Mouse (Mus musculus): Measurements from ENCODE around the gene Glis1. TPM values are rescaled to one million over a fixed set of nuclear protein-coding genes. Genes with fewer than 3 reads are reported as not detected.

Glis1 gene
- polyA plus RNA-seq, 1 experiment from 2014 or later = 0.49 TPM

- 88% methylated on average over 4 of the region's 4 CpGs for WGBS
- no peaks in the 10 kb centered on the region for H3K36me3 ChIP-seq
- H3K4me1 ChIP-seq = 0 out of 2 replicates have a peak, but pooled peaks cover 4% of the 10 kb centered on the region
- no peak for ATAC-seq (ENCODE audit: insufficient read depth, low FRiP score, low read depth)
- no peak overlapping the region for H3K27ac ChIP-seq
- H3K27me3 ChIP-seq (replicated peaks) = no peaks in the 10 kb centered on the region
- no peak overlapping the region for H3K9ac ChIP-seq
- no peaks in the 10 kb centered on the region for H3K9me3 ChIP-seq
- no peak overlapping the region for H3K4me3 ChIP-seq (replicated peaks)
- H3K4me2 ChIP-seq = no peak overlapping the region
Observed at GRCm38 (mm10) chr4:107484221-107484575, 49.8 kb downstream of the Glis1 start.

- no peak overlapping the region for H3K4me2 ChIP-seq
- 59% methylated on average over 5 of the region's 5 CpGs for WGBS
Observed at GRCm38 (mm10) chr4:107485903-107486302, 51.5 kb downstream of the Glis1 start.

DNA sequence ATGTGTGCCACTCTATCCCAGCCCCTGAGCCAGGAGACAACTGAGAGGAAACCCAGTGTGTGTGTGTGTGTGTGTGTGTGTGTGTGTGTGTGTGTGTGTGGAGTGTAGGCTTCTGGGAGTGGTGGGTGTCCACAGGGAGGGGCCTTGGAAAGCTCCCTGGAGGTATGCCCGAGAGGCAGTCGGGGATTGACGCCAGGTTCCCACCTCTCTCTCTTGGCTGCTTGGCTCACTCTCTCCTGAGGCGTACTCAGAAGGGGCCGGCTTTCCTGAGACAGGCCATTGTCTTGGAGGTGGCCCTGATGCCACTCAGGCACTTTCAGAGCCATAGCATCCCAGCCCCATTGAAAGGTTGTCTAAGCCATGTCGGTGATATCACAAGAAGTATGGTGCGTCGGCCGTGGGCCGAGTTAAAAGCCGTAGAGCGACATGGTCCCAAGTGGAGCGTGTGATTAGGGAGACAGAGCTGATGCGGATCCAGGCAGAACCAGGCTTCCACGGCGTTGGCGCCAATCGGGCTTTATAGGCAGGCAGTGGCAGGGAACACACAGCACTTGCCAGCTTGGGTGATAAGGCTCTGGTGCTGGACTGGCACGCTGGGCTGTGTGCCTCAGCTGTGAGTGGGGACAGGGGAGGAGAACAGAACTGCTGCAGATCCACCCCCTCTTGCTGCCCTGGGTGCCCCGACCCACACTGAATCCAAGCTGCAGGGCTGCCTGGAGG is 54.9 kb downstream of the Glis1 start:
- Histone ChIP-seq H3K27me3 (replicated peaks) (no peaks in the 10 kb centered on the region), H3K4me3 (replicated peaks) (no peak overlapping the region), H3K9me3 (no peaks in the 10 kb centered on the region), H3K9ac (no peak overlapping the region), H3K4me1 (no peaks in the 10 kb centered on the region), H3K36me3 (no peaks in the 10 kb centered on the region), H3K27ac (no peak overlapping the region), H3K4me2 (no peak overlapping the region)
- WGBS = 78% methylated on average over 20 of the region's 20 CpGs
- ATAC-seq (ENCODE audit: insufficient read depth, low FRiP score, low read depth) = no peak; the same call in 1 of the 2 replicates

More at GRCm38 (mm10) chr4:107485903-107486302, 51.5 kb downstream of the Glis1 start:
- no peaks in the 10 kb centered on the region for H3K4me1 ChIP-seq
- H3K4me3 ChIP-seq (replicated peaks) = no peak overlapping the region
- no peaks in the 10 kb centered on the region for H3K27me3 ChIP-seq (replicated peaks)
- H3K36me3 ChIP-seq = no peaks in the 10 kb centered on the region
- ATAC-seq (ENCODE audit: insufficient read depth, low FRiP score, low read depth) = no peak
- no peak overlapping the region for H3K27ac ChIP-seq
- H3K9me3 ChIP-seq = no peaks in the 10 kb centered on the region
- H3K9ac ChIP-seq = no peak overlapping the region

DNA sequence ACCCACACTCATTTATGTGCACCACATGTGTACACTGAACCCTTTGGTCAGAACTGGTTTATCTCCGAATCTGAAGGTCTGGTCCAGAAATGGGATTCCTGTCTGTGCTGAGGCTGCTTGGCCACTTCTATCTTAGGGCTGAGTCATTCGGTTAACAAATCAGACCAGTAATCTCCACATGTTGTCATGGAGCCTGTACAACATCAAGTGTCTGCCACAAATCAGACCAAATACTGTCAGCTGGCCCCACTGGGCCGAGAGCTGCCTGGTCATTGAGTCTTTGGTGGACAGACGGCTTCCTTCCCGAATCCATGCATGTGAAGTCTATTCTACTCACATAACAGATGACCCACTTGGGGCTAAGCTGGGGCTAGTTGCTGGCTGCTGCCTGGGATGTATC is 58.6 kb downstream of the Glis1 start:
- 50% methylated on average over 5 of the region's 5 CpGs for WGBS
- Histone ChIP-seq H3K4me1 (no peaks in the 10 kb centered on the region), H3K9me3 (no peaks in the 10 kb centered on the region), H3K27me3 (replicated peaks) (0 out of 2 replicates have a peak, but pooled peaks cover 4% of the 10 kb centered on the region), H3K27ac (no peak overlapping the region), H3K36me3 (no peaks in the 10 kb centered on the region), H3K9ac (no peak overlapping the region), H3K4me2 (no peak overlapping the region), H3K4me3 (replicated peaks) (no peak overlapping the region)
- ATAC-seq (ENCODE audit: insufficient read depth, low FRiP score, low read depth) = no peak

GRCm38 (mm10) chr4:107495751-107496430 is 61.5 kb downstream of the Glis1 start:
- H3K4me2 ChIP-seq = no peak overlapping the region
- no peak for ATAC-seq (ENCODE audit: insufficient read depth, low FRiP score, low read depth)
- H3K4me3 ChIP-seq (replicated peaks) = no peak overlapping the region
- H3K27me3 ChIP-seq (replicated peaks) = 0 out of 2 replicates have a peak, but pooled peaks cover 4% of the 10 kb centered on the region
- no peaks in the 10 kb centered on the region for H3K36me3 ChIP-seq
- WGBS = 78% methylated on average over 9 of the region's 9 CpGs
- no peaks in the 10 kb centered on the region for H3K4me1 ChIP-seq
- no peak overlapping the region for H3K9ac ChIP-seq
- no peak overlapping the region for H3K27ac ChIP-seq
- H3K9me3 ChIP-seq = no peaks in the 10 kb centered on the region

DNA sequence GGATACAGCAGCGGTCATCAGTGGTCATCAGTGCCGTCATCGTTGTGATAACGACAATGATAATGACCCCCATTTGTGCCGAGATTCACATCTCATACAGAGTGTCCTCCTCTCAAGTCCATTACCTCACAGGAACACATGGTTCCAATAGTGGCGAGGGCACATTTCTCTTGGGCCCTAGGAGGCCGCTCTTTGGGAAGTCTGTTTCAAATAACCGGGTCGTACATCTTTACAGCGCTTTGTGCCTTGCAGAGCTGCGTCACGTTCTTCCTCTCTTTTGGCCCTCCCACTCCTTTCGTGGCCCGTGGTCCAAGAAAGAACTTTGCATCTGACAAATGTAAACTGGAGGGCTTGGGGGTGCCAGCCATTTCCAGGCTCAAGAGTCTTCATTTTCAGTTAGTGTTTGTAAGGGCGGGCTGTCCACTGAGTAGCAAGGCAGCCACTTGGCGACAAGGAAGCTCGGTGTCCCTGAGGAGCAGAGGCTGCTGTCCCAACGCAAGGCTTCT is 63.1 kb downstream of the Glis1 start:
- no peak overlapping the region for H3K4me2 ChIP-seq
- WGBS = 86% methylated on average over 18 of the region's 18 CpGs
- ATAC-seq (ENCODE audit: insufficient read depth, low FRiP score, low read depth) = no peak
- no peak overlapping the region for H3K27ac ChIP-seq
- no peak overlapping the region for H3K4me3 ChIP-seq (replicated peaks)
- 0 out of 2 replicates have a peak, but pooled peaks cover 4% of the 10 kb centered on the region for H3K27me3 ChIP-seq (replicated peaks)
- no peaks in the 10 kb centered on the region for H3K36me3 ChIP-seq
- H3K4me1 ChIP-seq = no peaks in the 10 kb centered on the region
- H3K9me3 ChIP-seq = no peaks in the 10 kb centered on the region
- no peak overlapping the region for H3K9ac ChIP-seq

- Histone ChIP-seq H3K27ac (peak overlapping the region; percentile 11; the same call in 1 of the 2 replicates), H3K4me3 (replicated peaks) (no peak overlapping the region), H3K27me3 (replicated peaks) (no peaks in the 10 kb centered on the region), H3K4me2 (peak overlapping the region; percentile 10; the same call in 1 of the 2 replicates), H3K4me1 (peaks cover 8% of the 10 kb centered on the region; the same call in 1 of the 2 replicates), H3K9me3 (no peaks in the 10 kb centered on the region), H3K36me3 (no peaks in the 10 kb centered on the region), H3K9ac (no peak overlapping the region)
- WGBS = 49% methylated on average over 10 of the region's 10 CpGs
- 0 out of 2 replicates have a peak, but pooled peaks have one; percentile 9 for ATAC-seq (ENCODE audit: insufficient read depth, low FRiP score, low read depth)
Observed at GRCm38 (mm10) chr4:107502601-107503051, 68.2 kb downstream of the Glis1 start.

- Histone ChIP-seq H3K4me2 (no peak overlapping the region), H3K9ac (no peak overlapping the region)
Observed at GRCm38 (mm10) chr4:107514981-107515380, 80.6 kb downstream of the Glis1 start.

GRCm38 (mm10) chr4:107515626-107516025 is 81.2 kb downstream of the Glis1 start:
- no peak overlapping the region for H3K4me3 ChIP-seq (replicated peaks)
- ATAC-seq (ENCODE audit: insufficient read depth, low FRiP score, low read depth) = no peak
- no peaks in the 10 kb centered on the region for H3K4me1 ChIP-seq
- H3K27me3 ChIP-seq (replicated peaks) = no peaks in the 10 kb centered on the region
- no peak overlapping the region for H3K4me2 ChIP-seq
- H3K9me3 ChIP-seq = no peaks in the 10 kb centered on the region
- no peak overlapping the region for H3K9ac ChIP-seq
- no peak overlapping the region for H3K27ac ChIP-seq
- 92% methylated on average over 7 of the region's 7 CpGs for WGBS
- H3K36me3 ChIP-seq = no peaks in the 10 kb centered on the region

More at GRCm38 (mm10) chr4:107514981-107515380, 80.6 kb downstream of the Glis1 start:
- Histone ChIP-seq H3K4me3 (replicated peaks) (no peak overlapping the region), H3K36me3 (no peaks in the 10 kb centered on the region), H3K27me3 (replicated peaks) (no peaks in the 10 kb centered on the region), H3K27ac (no peak overlapping the region), H3K9me3 (no peaks in the 10 kb centered on the region), H3K4me1 (no peaks in the 10 kb centered on the region)
- WGBS = 90% methylated on average over 11 of the region's 11 CpGs
- ATAC-seq (ENCODE audit: insufficient read depth, low FRiP score, low read depth) = no peak

- Histone ChIP-seq H3K9me3 (no peaks in the 10 kb centered on the region), H3K36me3 (no peaks in the 10 kb centered on the region), H3K9ac (no peak overlapping the region), H3K27me3 (replicated peaks) (no peaks in the 10 kb centered on the region), H3K4me1 (no peaks in the 10 kb centered on the region), H3K4me2 (no peak overlapping the region), H3K4me3 (replicated peaks) (no peak overlapping the region), H3K27ac (no peak overlapping the region)
- ATAC-seq (ENCODE audit: insufficient read depth, low FRiP score, low read depth) = no peak
- WGBS = 79% methylated on average over 11 of the region's 11 CpGs
Observed at GRCm38 (mm10) chr4:107518766-107519165, 84.4 kb downstream of the Glis1 start.

DNA sequence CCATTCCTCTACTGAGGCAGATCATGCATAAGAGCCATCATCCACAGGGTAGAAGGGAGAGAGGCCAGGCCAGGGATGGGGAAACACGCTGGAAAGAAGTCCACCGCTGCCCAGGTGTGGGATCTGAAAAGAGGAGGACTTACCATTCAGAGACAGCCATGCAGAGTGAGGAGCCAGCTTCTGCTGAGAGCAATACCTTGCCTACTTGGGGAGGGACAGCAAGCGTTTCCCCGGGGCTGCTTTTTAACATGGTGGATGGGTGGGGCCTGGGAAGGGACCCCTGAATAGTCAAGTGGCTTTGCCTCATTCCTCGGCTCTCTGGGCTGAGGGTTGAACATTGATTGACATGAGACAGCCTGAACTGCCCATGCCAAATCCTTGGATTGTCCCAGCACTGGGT is 85.7 kb downstream of the Glis1 start:
- H3K9me3 ChIP-seq = no peaks in the 10 kb centered on the region
- no peak overlapping the region for H3K4me3 ChIP-seq (replicated peaks)
- H3K9ac ChIP-seq = no peak overlapping the region
- WGBS = 80% methylated on average over 5 of the region's 5 CpGs
- no peaks in the 10 kb centered on the region for H3K27me3 ChIP-seq (replicated peaks)
- ATAC-seq (ENCODE audit: insufficient read depth, low FRiP score, low read depth) = no peak
- no peak overlapping the region for H3K27ac ChIP-seq
- no peaks in the 10 kb centered on the region for H3K36me3 ChIP-seq
- H3K4me1 ChIP-seq = no peaks in the 10 kb centered on the region
- H3K4me2 ChIP-seq = no peak overlapping the region

- Histone ChIP-seq H3K4me2 (no peak overlapping the region), H3K4me1 (no peaks in the 10 kb centered on the region), H3K4me3 (replicated peaks) (no peak overlapping the region), H3K27me3 (replicated peaks) (no peaks in the 10 kb centered on the region), H3K9me3 (no peaks in the 10 kb centered on the region), H3K9ac (no peak overlapping the region), H3K27ac (no peak overlapping the region), H3K36me3 (no peaks in the 10 kb centered on the region)
- WGBS = 53% methylated on average over 5 of the region's 5 CpGs
- ATAC-seq (ENCODE audit: insufficient read depth, low FRiP score, low read depth) = no peak
Observed at GRCm38 (mm10) chr4:107520816-107521215, 86.4 kb downstream of the Glis1 start.

Data from stomach, embryonic 15.5 days (tissue).